Mouse (Mus musculus) midbrain, embryonic 13.5 days (tissue): ENCODE measurements around the gene Txndc15. TPM values are rescaled to one million over a fixed set of nuclear protein-coding genes. Genes with fewer than 3 reads are reported as not detected.
"Not testable (repeated sequence)": the region's sequence is repeated elsewhere in the genome, so short reads cannot be mapped to it uniquely, and the experiment has no call there.

Source experiments
- ATAC-seq: fragments of 200-750 bp; cut with Nextera tagmentation; 2 replicates; pipeline ENCODE4 v1.8.0; 2017; ENCODE audit warnings: mild to moderate bottlenecking, moderate TSS enrichment, moderate library complexity
- H3K27ac ChIP-seq: fragments of 300-500 bp; sonication (generic); 2 replicates; pipeline ENCODE4 v1.5.1; 2015; ENCODE audit warnings: inconsistent platforms, mild to moderate bottlenecking, moderate library complexity
- H3K27me3 ChIP-seq: fragments of 300-500 bp; sonication (generic); 2 replicates; pipeline ENCODE4 v1.6.1; 2015; ENCODE audit warnings: mild to moderate bottlenecking, inconsistent platforms
- H3K36me3 ChIP-seq: fragments of 300-500 bp; sonication (generic); 2 replicates; pipeline ENCODE4 v1.6.1; 2015; ENCODE audit warnings: mild to moderate bottlenecking, inconsistent platforms
- H3K4me1 ChIP-seq: fragments of 300-500 bp; sonication (generic); replicated peaks from 2 replicates; pipeline ENCODE4 v1.6.1; 2015; ENCODE audit warnings: inconsistent platforms
- H3K4me2 ChIP-seq: fragments of 300-500 bp; sonication (generic); replicated peaks from 2 replicates; pipeline ENCODE4 v1.6.1; 2015; ENCODE audit warnings: moderate library complexity, mild to moderate bottlenecking, inconsistent platforms
- H3K4me3 ChIP-seq: fragments of 300-500 bp; sonication (generic); replicated peaks from 2 replicates; pipeline ENCODE4 v1.5.1; 2015; ENCODE audit warnings: mild to moderate bottlenecking, inconsistent platforms
- H3K9ac ChIP-seq: fragments of 300-500 bp; sonication (generic); replicated peaks from 2 replicates; pipeline ENCODE4 v1.6.1; 2015; ENCODE audit warnings: mild to moderate bottlenecking, inconsistent platforms
- H3K9me3 ChIP-seq: fragments of 300-500 bp; sonication (generic); 2 replicates; pipeline ENCODE4 v1.6.1; 2016; ENCODE audit warnings: mild to moderate bottlenecking, inconsistent platforms
- WGBS: fragments of 180-500 bp; shearing (Covaris S2); methylation state at CpG from one replicate; pipeline ENCODE4 v1.1.7; 2015; 5-methylcytosine and 5-hydroxymethylcytosine counted together
- polyA plus RNA-seq: library from polyadenylated mRNA; unstranded; fragments of >200 nt; fragmentation: Nextera tagmentation; extraction: Ambion mirVana; gene quantifications from 2 replicates; pipeline ENCODE4 v1.2.1, GENCODE M21; 2015

The Txndc15 gene
- polyA plus RNA-seq, 1 experiment from 2014 or later: 129 TPM

- H3K27ac ChIP-seq, H3K9me3 ChIP-seq, H3K4me2 ChIP-seq, H3K4me3 ChIP-seq, H3K9ac ChIP-seq, H3K27me3 ChIP-seq, ATAC-seq: not testable (repeated sequence)
- 91% methylated on average over 1 of the region's 3 CpGs for WGBS
- peaks cover 27% of the 10 kb centered on the region for H3K36me3 ChIP-seq
- peaks cover 30% of the 10 kb centered on the region for H3K4me1 ChIP-seq
Observed at GRCm38 (mm10) chr13:55695989-55696388, 18.5 kb upstream of the Txndc15 start.

- Histone ChIP-seq H3K36me3 (peaks cover 37% of the 10 kb centered on the region), H3K9ac (no peak overlapping the region), H3K4me1 (no peaks in the 10 kb centered on the region), H3K27me3 (no peaks in the 10 kb centered on the region), H3K9me3 (no peaks in the 10 kb centered on the region), H3K27ac (no peak overlapping the region), H3K4me2 (no peak overlapping the region), H3K4me3 (no peak overlapping the region)
- WGBS: 92% methylated on average over 4 of the region's 4 CpGs
- ATAC-seq: no peak
Observed at GRCm38 (mm10) chr13:55704301-55704700, 10.1 kb upstream of the Txndc15 start.

- Histone ChIP-seq H3K4me3 (no peak overlapping the region), H3K27me3 (no peaks in the 10 kb centered on the region), H3K9ac (no peak overlapping the region), H3K4me1 (peaks cover 24% of the 10 kb centered on the region), H3K27ac (no peak overlapping the region), H3K9me3 (no peaks in the 10 kb centered on the region), H3K4me2 (no peak overlapping the region), H3K36me3 (peaks cover 3% of the 10 kb centered on the region)
- no peak for ATAC-seq
- 93% methylated on average over 3 of the region's 3 CpGs for WGBS
Observed at GRCm38 (mm10) chr13:55712846-55713245, 1.6 kb upstream of the Txndc15 start.

- peak overlapping the region; percentile 93 for H3K9ac ChIP-seq
Observed at GRCm38 (mm10) chr13:55715167-55715512, 690 bp downstream of the Txndc15 start.

GRCm38 (mm10) chr13:55715908-55716510 is 1.6 kb downstream of the Txndc15 start:
- WGBS: 86% methylated on average over 7 of the region's 7 CpGs
- Histone ChIP-seq H3K27me3 (no peaks in the 10 kb centered on the region), H3K9ac (peak overlapping the region; percentile 36; the same call in 1 of the 2 replicates), H3K4me1 (peaks cover 26% of the 10 kb centered on the region), H3K4me3 (peak overlapping the region; percentile 76), H3K36me3 (peaks cover 33% of the 10 kb centered on the region), H3K9me3 (no peaks in the 10 kb centered on the region), H3K4me2 (peak overlapping the region; percentile 65), H3K27ac (no peak overlapping the region)
- no peak for ATAC-seq

More at GRCm38 (mm10) chr13:55715167-55715512, 690 bp downstream of the Txndc15 start:
- peak overlapping the region; percentile 94 for H3K27ac ChIP-seq
- peaks cover 26% of the 10 kb centered on the region for H3K4me1 ChIP-seq
- WGBS: 5% methylated on average over 5 of the region's 5 CpGs
- H3K4me3 ChIP-seq: peak overlapping the region; percentile 76
- peak; percentile 44 for ATAC-seq
- peaks cover 26% of the 10 kb centered on the region for H3K36me3 ChIP-seq
- no peaks in the 10 kb centered on the region for H3K27me3 ChIP-seq
- peak overlapping the region; percentile 65 for H3K4me2 ChIP-seq
- H3K9me3 ChIP-seq: no peaks in the 10 kb centered on the region

GRCm38 (mm10) chr13:55721516-55721915 is 7.1 kb downstream of the Txndc15 start:
- WGBS: 75% methylated on average over 8 of the region's 8 CpGs
- Histone ChIP-seq H3K27ac (no peak overlapping the region), H3K9me3 (no peaks in the 10 kb centered on the region), H3K4me2 (no peak overlapping the region), H3K4me3 (no peak overlapping the region), H3K9ac (no peak overlapping the region), H3K36me3 (peaks cover 79% of the 10 kb centered on the region), H3K4me1 (peaks cover 11% of the 10 kb centered on the region), H3K27me3 (no peaks in the 10 kb centered on the region)
- no peak for ATAC-seq

- Histone ChIP-seq H3K9me3 (no peaks in the 10 kb centered on the region), H3K9ac (no peak overlapping the region), H3K27ac (no peak overlapping the region), H3K27me3 (no peaks in the 10 kb centered on the region), H3K36me3 (peaks cover 79% of the 10 kb centered on the region), H3K4me1 (peaks cover 7% of the 10 kb centered on the region), H3K4me3 (no peak overlapping the region), H3K4me2 (no peak overlapping the region)
- WGBS: 98% methylated on average over 2 of the region's 2 CpGs
- ATAC-seq: no peak
Observed at GRCm38 (mm10) chr13:55721995-55722394, 7.5 kb downstream of the Txndc15 start.

GRCm38 (mm10) chr13:55726598-55727119 is 12.2 kb downstream of the Txndc15 start:
- H3K27ac ChIP-seq: peak overlapping the region; percentile 95
- H3K36me3 ChIP-seq: peaks cover 40% of the 10 kb centered on the region
- peak overlapping the region; percentile 59 for H3K4me3 ChIP-seq
- 5% methylated on average over 4 of the region's 4 CpGs for WGBS
- H3K4me1 ChIP-seq: no peaks in the 10 kb centered on the region
- H3K27me3 ChIP-seq: no peaks in the 10 kb centered on the region
- peak overlapping the region; percentile 62 for H3K4me2 ChIP-seq
- ATAC-seq: no peak
- H3K9me3 ChIP-seq: no peaks in the 10 kb centered on the region
- H3K9ac ChIP-seq: peak overlapping the region; percentile 75

- peak; percentile 94 for ATAC-seq
- under 1% methylated on average over 66 of the region's 73 CpGs for WGBS
- Histone ChIP-seq H3K9ac (peak within 1 kb of the TSS; percentile 75), H3K9me3 (no peaks in the 10 kb centered on the region), H3K4me3 (peak within 1 kb of the TSS; percentile 59), H3K36me3 (peaks cover 34% of the 10 kb centered on the region), H3K27me3 (no peaks in the 10 kb centered on the region), H3K27ac (peak within 1 kb of the TSS; percentile 95), H3K4me2 (peak within 1 kb of the TSS; percentile 62), H3K4me1 (no peaks in the 10 kb centered on the region)
Observed at GRCm38 (mm10) chr13:55727120-55727838, 12.8 kb downstream of the Txndc15 start, which contains the start of gene Pcbd2. Gene Pcbd2 (plus strand): TSS chr13:55727368.

GRCm38 (mm10) chr13:55727839-55728238 is 13.4 kb downstream of the Txndc15 start:
- H3K9ac ChIP-seq: peak overlapping the region; percentile 75
- 6% methylated on average over 19 of the region's 19 CpGs for WGBS
- peak overlapping the region; percentile 95 for H3K27ac ChIP-seq
- peaks cover 31% of the 10 kb centered on the region for H3K36me3 ChIP-seq
- H3K4me2 ChIP-seq: peak overlapping the region; percentile 62
- H3K27me3 ChIP-seq: no peaks in the 10 kb centered on the region
- H3K4me3 ChIP-seq: peak overlapping the region; percentile 59
- H3K4me1 ChIP-seq: no peaks in the 10 kb centered on the region
- H3K9me3 ChIP-seq: no peaks in the 10 kb centered on the region
- ATAC-seq: peak; percentile 71

GRCm38 (mm10) chr13:55730716-55731115 is 16.3 kb downstream of the Txndc15 start:
- Histone ChIP-seq H3K9me3 (no peaks in the 10 kb centered on the region), H3K36me3 (peaks cover 5% of the 10 kb centered on the region), H3K4me3 (no peak overlapping the region), H3K4me2 (no peak overlapping the region), H3K4me1 (no peaks in the 10 kb centered on the region), H3K9ac (no peak overlapping the region), H3K27me3 (no peaks in the 10 kb centered on the region), H3K27ac (no peak overlapping the region)
- WGBS: 89% methylated on average over 7 of the region's 7 CpGs
- no peak for ATAC-seq

- ATAC-seq: no peak
- H3K4me3 ChIP-seq: no peak overlapping the region
- H3K36me3 ChIP-seq: no peaks in the 10 kb centered on the region
- no peak overlapping the region for H3K4me2 ChIP-seq
- H3K9ac ChIP-seq: no peak overlapping the region
- 81% methylated on average over 2 of the region's 2 CpGs for WGBS
- no peaks in the 10 kb centered on the region for H3K27me3 ChIP-seq
- no peak overlapping the region for H3K27ac ChIP-seq
- no peaks in the 10 kb centered on the region for H3K4me1 ChIP-seq
- no peaks in the 10 kb centered on the region for H3K9me3 ChIP-seq
Observed at GRCm38 (mm10) chr13:55732121-55732520, 17.7 kb downstream of the Txndc15 start.
